Mouse (Mus musculus): ENCODE data around the gene Herpud1. TPM values are rescaled to one million over a fixed set of nuclear protein-coding genes. Genes with fewer than 3 reads are reported as not detected.

Gene Herpud1
- total RNA-seq, 2 experiments from 2014 or later = 52.1 to 70.5 TPM

- no peak for ATAC-seq (replicated peaks; ENCODE audit: low FRiP score, poor library complexity, severe bottlenecking)
These were observed 54.2 kb downstream of the Herpud1 start for GRCm38 (mm10) chr8:94440389-94440788.

- ATAC-seq (replicated peaks; ENCODE audit: low FRiP score, poor library complexity, severe bottlenecking) = no peak
These were observed 55.4 kb downstream of the Herpud1 start for GRCm38 (mm10) chr8:94441686-94442085.

- no peak for ATAC-seq (replicated peaks; ENCODE audit: low FRiP score, poor library complexity, severe bottlenecking)
These were observed 56.9 kb downstream of the Herpud1 start for GRCm38 (mm10) chr8:94443153-94443552.

- ATAC-seq (replicated peaks; ENCODE audit: low FRiP score, poor library complexity, severe bottlenecking) = no peak
These were observed 58.2 kb downstream of the Herpud1 start for GRCm38 (mm10) chr8:94444480-94444879.

Other genes with a start within 250 kb of the Herpud1 start
- not detected in 2 replicates for gene Mt4, start 249.2 kb upstream of the Herpud1 start, total RNA-seq (2015; ENCODE audit: low replicate concordance)
- not detected in 2 replicates for gene Mt4, start 249.2 kb upstream of the Herpud1 start, total RNA-seq (2017; ENCODE audit: low replicate concordance)
- gene Mt3, start 233.8 kb upstream of the Herpud1 start, total RNA-seq (2015; ENCODE audit: low replicate concordance) = not detected in 2 replicates
- gene Mt3, start 233.8 kb upstream of the Herpud1 start, total RNA-seq (2017; ENCODE audit: low replicate concordance) = not detected in 2 replicates
- gene Mt2, start 213.8 kb upstream of the Herpud1 start, total RNA-seq (2015; ENCODE audit: low replicate concordance) = 17.7 and 46.2 TPM in 2 replicates
- 11.3 and 34.4 TPM in 2 replicates for gene Mt2, start 213.8 kb upstream of the Herpud1 start, total RNA-seq (2017; ENCODE audit: low replicate concordance)
- 59.6 and 67.9 TPM in 2 replicates for gene Mt1, start 207.4 kb upstream of the Herpud1 start, total RNA-seq (2015; ENCODE audit: low replicate concordance)
- 13.0 and 63.6 TPM in 2 replicates for gene Mt1, start 207.4 kb upstream of the Herpud1 start, total RNA-seq (2017; ENCODE audit: low replicate concordance)
- gene Nup93, start 171.9 kb upstream of the Herpud1 start, total RNA-seq (2015; ENCODE audit: low replicate concordance) = 6.5 and 6.9 TPM in 2 replicates
- gene Nup93, start 171.9 kb upstream of the Herpud1 start, total RNA-seq (2017; ENCODE audit: low replicate concordance) = 8.6 and 11.0 TPM in 2 replicates
- 2.5 TPM in 1 of 2 replicates, not detected in the other for gene Slc12a3, start 57.2 kb upstream of the Herpud1 start, total RNA-seq (2015; ENCODE audit: low replicate concordance)
- 0.34 TPM in 1 of 2 replicates, not detected in the other for gene Slc12a3, start 57.2 kb upstream of the Herpud1 start, total RNA-seq (2017; ENCODE audit: low replicate concordance)
- gene Nlrc5, start 47.9 kb downstream of the Herpud1 start, total RNA-seq (2015; ENCODE audit: low replicate concordance) = 0.77 and 1.7 TPM in 2 replicates
- 3.9 and 10.7 TPM in 2 replicates for gene Nlrc5, start 47.9 kb downstream of the Herpud1 start, total RNA-seq (2017; ENCODE audit: low replicate concordance)
- gene Cpne2, start 146.6 kb downstream of the Herpud1 start, total RNA-seq (2015; ENCODE audit: low replicate concordance) = 39.0 and 44.9 TPM in 2 replicates
- gene Cpne2, start 146.6 kb downstream of the Herpud1 start, total RNA-seq (2017; ENCODE audit: low replicate concordance) = 16.8 and 30.0 TPM in 2 replicates
- 13.0 and 19.2 TPM in 2 replicates for gene Rspry1, start 215.5 kb downstream of the Herpud1 start, total RNA-seq (2015; ENCODE audit: low replicate concordance)
- gene Rspry1, start 215.5 kb downstream of the Herpud1 start, total RNA-seq (2017; ENCODE audit: low replicate concordance) = 7.8 and 12.7 TPM in 2 replicates
- gene Fam192a, start 215.6 kb downstream of the Herpud1 start, total RNA-seq (2015; ENCODE audit: low replicate concordance) = 9.8 and 15.9 TPM in 2 replicates
- gene Fam192a, start 215.6 kb downstream of the Herpud1 start, total RNA-seq (2017; ENCODE audit: low replicate concordance) = 40.8 and 44.3 TPM in 2 replicates